Mouse (Mus musculus): ENCODE measurements around the gene Gstp1.

- TF ChIP-seq CTCF (IDR thresholded peaks at IDR 0.05; ENCODE audit: low read depth), result no peak
- TF ChIP-seq EP300 (IDR thresholded peaks at IDR 0.05; ENCODE audit: low read depth), result no peak
Observed at GRCm38 (mm10) chr19:4003112-4003511, 34.7 kb downstream of the Gstp1 start, which contains the start of gene Doc2g.

Data from liver, embryonic 14.5 days (tissue).